Mouse (Mus musculus): Measurements from ENCODE around the gene Tyk2.

- no peak for TF ChIP-seq POLR2A (IDR thresholded peaks at IDR 0.05; ENCODE audit: borderline replicate concordance, insufficient read depth, low read length)
- TF ChIP-seq CTCF (IDR thresholded peaks at IDR 0.05; ENCODE audit: borderline replicate concordance, insufficient read depth, low read depth, low read length) = no peak
These were observed 4.4 kb upstream of the Tyk2 start for GRCm38 (mm10) chr9:21135329-21135890.
